Mouse (Mus musculus) heart, postnatal 0 days (tissue): ENCODE measurements around the gene Rnasek. TPM values are rescaled to one million over a fixed set of nuclear protein-coding genes. Genes with fewer than 3 reads are reported as not detected.

Source experiments
- ATAC-seq: fragments of 200-750 bp; cut with Nextera tagmentation; 2 replicates; pipeline ENCODE4 v1.8.0; 2017; ENCODE audit warnings: low read depth, moderate number of reproducible peaks, moderate library complexity; ENCODE audit not compliant: insufficient read depth
- DNase-seq: peaks from one replicate; pipeline ENCODE4 v3.0.0-alpha.2; 2016; ENCODE audit warnings: low spot score
- H3K27ac ChIP-seq: fragments of 300-500 bp; sonication (generic); 2 replicates; pipeline ENCODE4 v1.5.1; 2014; ENCODE audit warnings: low read depth, mild to moderate bottlenecking
- H3K27me3 ChIP-seq: fragments of 300-500 bp; sonication (generic); 2 replicates; pipeline ENCODE4 v1.6.1; 2014; ENCODE audit warnings: low read length, mixed read lengths; ENCODE audit not compliant: control insufficient read depth, insufficient read depth
- H3K36me3 ChIP-seq: fragments of 300-500 bp; sonication (generic); replicated peaks from 2 replicates; pipeline ENCODE4 v1.6.1; 2014; ENCODE audit warnings: low read length, mixed read lengths; ENCODE audit not compliant: control insufficient read depth, insufficient read depth
- H3K4me1 ChIP-seq: fragments of 300-500 bp; sonication (generic); 2 replicates; pipeline ENCODE4 v1.6.1; 2014; ENCODE audit warnings: antibody characterized with exemption; ENCODE audit not compliant: control insufficient read depth, insufficient read depth
- H3K4me2 ChIP-seq: fragments of 300-500 bp; sonication (generic); 2 replicates; pipeline ENCODE4 v1.6.1; 2014; ENCODE audit warnings: low read depth, mild to moderate bottlenecking, low read length, moderate library complexity
- H3K4me3 ChIP-seq: fragments of 300-500 bp; sonication (generic); 2 replicates; pipeline ENCODE4 v1.5.1; 2014; ENCODE audit warnings: low read depth, low read length
- H3K9ac ChIP-seq: fragments of 300-500 bp; sonication (generic); replicated peaks from 2 replicates; pipeline ENCODE4 v1.6.1; 2014; ENCODE audit warnings: low read depth, low read length, mixed read lengths
- H3K9me3 ChIP-seq: fragments of 300-500 bp; sonication (generic); replicated peaks from 2 replicates; pipeline ENCODE4 v1.6.1; 2016; ENCODE audit warnings: low read length; ENCODE audit not compliant: control insufficient read depth
- CTCF ChIP-seq: IDR thresholded peaks from 2 replicates; pipeline ENCODE4 v1.5.1; 2016; ENCODE audit warnings: antibody characterized with exemption, control low read depth, low read depth
- EP300 ChIP-seq: IDR thresholded peaks from 2 replicates; pipeline ENCODE4 v1.6.1; 2016; ENCODE audit warnings: antibody characterized with exemption, low read depth
- WGBS: fragments of 180-500 bp; shearing (Covaris S2); extraction: QIAGEN DNeasy Blood & Tissue Kit; methylation state at CpG from one replicate; pipeline ENCODE4 v1.1.7; 2014; 5-methylcytosine and 5-hydroxymethylcytosine counted together
- polyA plus RNA-seq: library from polyadenylated mRNA; unstranded; fragments of >200 nt; fragmentation: Nextera tagmentation; extraction: Ambion mirVana; gene quantifications from 2 replicates; pipeline ENCODE4 v1.2.1, GENCODE M21; 2015
- total RNA-seq: library from RNA; depleted of rRNA; stranded (reverse); fragments of >200 nt; gene quantifications from 2 replicates; pipeline ENCODE4 v1.2.3, GENCODE M21; 2014; ENCODE audit warnings: low replicate concordance

Rnasek gene
- total and polyA plus RNA-seq, 2 experiments from 2014 or later: 13.1 to 311 TPM

DNA sequence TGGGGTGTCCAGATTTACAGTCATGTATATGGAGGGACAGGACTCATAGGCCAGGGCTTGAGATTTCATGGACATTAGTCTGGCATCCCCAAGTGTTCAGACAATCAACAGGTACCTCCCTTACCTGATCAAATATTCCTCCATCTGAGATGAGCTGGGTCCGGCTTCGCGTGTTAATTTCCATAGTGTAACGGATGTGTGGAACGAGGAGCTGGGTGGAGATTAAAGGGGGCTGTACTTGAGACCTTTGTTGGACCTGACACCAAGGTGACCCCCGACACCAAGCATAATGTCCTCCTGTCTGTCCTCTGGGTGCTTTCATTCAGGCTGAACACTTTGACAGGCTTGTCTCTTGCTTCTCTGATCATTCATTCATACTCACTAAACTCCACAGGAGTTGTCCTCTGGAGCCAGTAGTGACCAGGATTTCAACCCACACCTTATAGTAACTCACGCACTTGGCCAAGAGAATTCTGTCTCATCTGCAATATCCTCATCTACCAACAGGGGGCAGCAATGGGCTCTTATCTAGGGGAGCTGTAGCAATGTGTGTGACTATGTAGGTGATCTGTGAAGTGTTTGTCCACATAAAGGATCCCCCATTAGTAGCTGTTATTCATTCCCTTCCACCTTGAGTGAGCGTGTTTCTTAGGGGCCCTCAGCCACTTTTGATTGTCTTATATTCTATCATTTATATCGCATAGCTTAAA lies 7.6 kb upstream of the Rnasek start:
- H3K36me3 ChIP-seq: no peaks in the 10 kb centered on the region
- no peak for DNase-seq
- H3K4me1 ChIP-seq: no peaks in the 10 kb centered on the region
- H3K4me3 ChIP-seq: no peak overlapping the region
- WGBS: 47% methylated on average over 9 of the region's 9 CpGs
- H3K9me3 ChIP-seq: no peaks in the 10 kb centered on the region
- ATAC-seq: no peak
- TF ChIP-seq CTCF (peak; percentile 83), EP300 (no peak)
- no peak overlapping the region for H3K27ac ChIP-seq
- 0 out of 2 replicates have a peak, but pooled peaks cover 10% of the 10 kb centered on the region for H3K27me3 ChIP-seq
- no peak overlapping the region for H3K9ac ChIP-seq
- H3K4me2 ChIP-seq: no peak overlapping the region

GRCm38 (mm10) chr11:70242591-70242990 lies 2.9 kb upstream of the Rnasek start:
- H3K4me2 ChIP-seq: no peak overlapping the region
- H3K9me3 ChIP-seq: no peaks in the 10 kb centered on the region
- DNase-seq: no peak
- WGBS: 66% methylated on average over 11 of the region's 11 CpGs
- H3K4me3 ChIP-seq: no peak overlapping the region
- H3K27ac ChIP-seq: no peak overlapping the region
- H3K36me3 ChIP-seq: no peaks in the 10 kb centered on the region
- H3K9ac ChIP-seq: no peak overlapping the region
- TF ChIP-seq EP300 (no peak), CTCF (no peak)
- H3K27me3 ChIP-seq: no peaks in the 10 kb centered on the region
- H3K4me1 ChIP-seq: peaks cover 14% of the 10 kb centered on the region
- ATAC-seq: no peak

DNA sequence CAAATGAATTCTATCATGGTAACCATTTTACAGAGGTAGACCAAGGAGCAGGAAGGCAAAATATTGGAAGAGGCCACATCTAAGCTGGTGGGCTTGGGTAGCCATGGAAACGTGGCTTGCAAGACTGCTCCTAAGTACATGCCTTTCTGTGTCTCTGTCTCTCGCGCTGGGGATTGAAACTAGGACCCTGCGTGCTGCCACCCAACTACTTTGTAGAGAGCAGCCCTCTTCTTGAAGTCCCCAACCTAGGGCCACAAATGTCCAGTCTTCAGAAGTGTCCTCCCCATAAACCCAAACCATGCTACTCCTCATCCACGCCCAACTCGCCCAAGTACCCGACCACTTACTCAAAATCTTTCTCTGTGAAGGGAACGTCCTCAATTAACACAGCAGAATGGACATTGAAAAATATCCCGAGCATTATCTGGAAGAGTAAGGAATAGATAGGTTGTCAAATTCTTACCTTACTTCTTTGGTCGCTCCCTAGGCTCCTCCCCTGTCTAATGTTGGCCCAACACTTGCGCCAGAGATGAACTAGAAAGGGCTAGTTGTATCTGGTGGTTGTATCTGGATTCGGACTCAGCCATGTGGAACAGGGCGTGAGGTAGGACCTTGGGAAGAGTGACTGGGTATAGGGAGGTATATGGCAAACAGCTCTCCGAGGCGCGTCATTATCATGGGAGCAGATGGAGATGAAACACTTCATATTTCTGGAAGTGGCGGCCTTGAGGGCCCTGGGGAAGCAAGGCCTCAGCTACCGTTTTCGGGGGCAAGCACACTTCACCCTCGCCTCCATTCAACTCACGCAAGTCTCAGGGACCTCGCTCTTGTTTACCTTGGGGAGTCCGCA lies 826 bp downstream of the Rnasek start:
- WGBS: 9% methylated on average over 23 of the region's 23 CpGs
- H3K27me3 ChIP-seq: no peaks in the 10 kb centered on the region
- peak overlapping the region; percentile 90 for H3K4me2 ChIP-seq
- H3K9me3 ChIP-seq: no peaks in the 10 kb centered on the region
- peak overlapping the region; percentile 94 for H3K27ac ChIP-seq
- TF ChIP-seq EP300 (no peak), CTCF (no peak)
- DNase-seq (no peak), ATAC-seq (no peak)
- H3K9ac ChIP-seq: peak overlapping the region; percentile 88
- peak overlapping the region; percentile 72 for H3K4me3 ChIP-seq
- peaks cover 7% of the 10 kb centered on the region; the same call in 1 of the 2 replicates for H3K36me3 ChIP-seq
- peaks cover 23% of the 10 kb centered on the region for H3K4me1 ChIP-seq

GRCm38 (mm10) chr11:70237457-70238167 lies 2.0 kb downstream of the Rnasek start, which contains the start of gene 0610010K14Rik:
Gene 0610010K14Rik, minus strand, starts transcription at chr11:70237914.
- Histone ChIP-seq H3K4me1 (peaks cover 32% of the 10 kb centered on the region), H3K9me3 (no peaks in the 10 kb centered on the region), H3K4me3 (peak within 1 kb of the TSS; percentile 72), H3K27me3 (no peaks in the 10 kb centered on the region), H3K4me2 (peak within 1 kb of the TSS; percentile 90), H3K27ac (peak within 1 kb of the TSS; percentile 94), H3K9ac (peak within 1 kb of the TSS; percentile 88), H3K36me3 (peaks cover 7% of the 10 kb centered on the region; the same call in 1 of the 2 replicates)
- ATAC-seq (peak; percentile 91), DNase-seq (peak; percentile 95)
- TF ChIP-seq CTCF: peak; percentile 53
- TF ChIP-seq EP300: no peak
- under 1% methylated on average over 69 of the region's 70 CpGs for WGBS

- peak overlapping the region; percentile 94 for H3K27ac ChIP-seq
- H3K4me2 ChIP-seq: peak overlapping the region; percentile 90
- no peaks in the 10 kb centered on the region for H3K27me3 ChIP-seq
- H3K9ac ChIP-seq: peak overlapping the region; percentile 88
- peak overlapping the region; percentile 72 for H3K4me3 ChIP-seq
- H3K36me3 ChIP-seq: peaks cover 7% of the 10 kb centered on the region; the same call in 1 of the 2 replicates
- ATAC-seq (no peak), DNase-seq (no peak)
- H3K9me3 ChIP-seq: no peaks in the 10 kb centered on the region
- WGBS: 20% methylated on average over 7 of the region's 7 CpGs
- TF ChIP-seq CTCF (no peak), EP300 (no peak)
- peaks cover 32% of the 10 kb centered on the region for H3K4me1 ChIP-seq
Measured at GRCm38 (mm10) chr11:70236717-70237116, 2.9 kb downstream of the Rnasek start.
